Mouse (Mus musculus) spleen, adult 2 months (tissue): ENCODE results near the gene Coro1c. TPM values are rescaled to one million over a fixed set of nuclear protein-coding genes. Genes with fewer than 3 reads are reported as not detected.

Source experiments
- DNase-seq, 2 experiments: peaks; one replicate each; pipeline versions ENCODE4 v3.0.0 to v3.0.0-alpha.2; 2012 to 2021; ENCODE audit warnings: low spot score in 2 of 2, low read depth in 1 of 2
- H3K27ac ChIP-seq: fragments of 200-500 bp; 2 replicates; pipeline ENCODE4 v1.5.1; 2012; ENCODE audit warnings: low read length, inconsistent platforms; ENCODE audit not compliant: insufficient read depth
- H3K27me3 ChIP-seq: fragments of 200-500 bp; 2 replicates; pipeline ENCODE4 v1.6.1; 2012; ENCODE audit warnings: mild to moderate bottlenecking, moderate library complexity, low read length, inconsistent platforms; ENCODE audit not compliant: control insufficient read depth, insufficient read depth
- H3K36me3 ChIP-seq: fragments of 200-500 bp; 2 replicates; pipeline ENCODE4 v1.6.1; 2012; ENCODE audit warnings: mild to moderate bottlenecking, low read length, inconsistent platforms; ENCODE audit not compliant: control insufficient read depth, insufficient read depth
- H3K4me1 ChIP-seq: fragments of 200-500 bp; 2 replicates; pipeline ENCODE4 v1.6.1; 2011; ENCODE audit warnings: inconsistent platforms; ENCODE audit not compliant: control insufficient read depth, insufficient read depth, insufficient read length
- H3K4me3 ChIP-seq: fragments of 200-500 bp; 2 replicates; pipeline ENCODE4 v1.5.1; 2011; ENCODE audit warnings: mild to moderate bottlenecking, inconsistent platforms; ENCODE audit not compliant: insufficient read depth, insufficient read length; ENCODE audit errors: extremely low read depth
- CTCF ChIP-seq: fragments of 200-500 bp; IDR thresholded peaks from 2 replicates; pipeline ENCODE4 v1.5.1; 2011; ENCODE audit warnings: mild to moderate bottlenecking, inconsistent platforms; ENCODE audit not compliant: insufficient read depth, insufficient read length, insufficient replicate concordance; ENCODE audit errors: extremely low read depth
- POLR2A ChIP-seq: fragments of 200-500 bp; IDR thresholded peaks from 2 replicates; pipeline ENCODE4 v1.6.1; 2011; ENCODE audit warnings: low read depth, low read length, inconsistent platforms
- WGBS: fragments of 180-500 bp; shearing (Covaris S2); methylation state at CpG from one replicate; pipeline ENCODE4 v1.1.7; 2018; 5-methylcytosine and 5-hydroxymethylcytosine counted together
- polyA plus RNA-seq: library from polyadenylated mRNA; depleted of rRNA; stranded (reverse); fragments of >200 nt; gene quantifications from 2 replicates; pipeline ENCODE4 v1.2.3, GENCODE M21; 2012

Coro1c gene
- polyA plus RNA-seq, 1 experiment = 38.3 TPM

DNA sequence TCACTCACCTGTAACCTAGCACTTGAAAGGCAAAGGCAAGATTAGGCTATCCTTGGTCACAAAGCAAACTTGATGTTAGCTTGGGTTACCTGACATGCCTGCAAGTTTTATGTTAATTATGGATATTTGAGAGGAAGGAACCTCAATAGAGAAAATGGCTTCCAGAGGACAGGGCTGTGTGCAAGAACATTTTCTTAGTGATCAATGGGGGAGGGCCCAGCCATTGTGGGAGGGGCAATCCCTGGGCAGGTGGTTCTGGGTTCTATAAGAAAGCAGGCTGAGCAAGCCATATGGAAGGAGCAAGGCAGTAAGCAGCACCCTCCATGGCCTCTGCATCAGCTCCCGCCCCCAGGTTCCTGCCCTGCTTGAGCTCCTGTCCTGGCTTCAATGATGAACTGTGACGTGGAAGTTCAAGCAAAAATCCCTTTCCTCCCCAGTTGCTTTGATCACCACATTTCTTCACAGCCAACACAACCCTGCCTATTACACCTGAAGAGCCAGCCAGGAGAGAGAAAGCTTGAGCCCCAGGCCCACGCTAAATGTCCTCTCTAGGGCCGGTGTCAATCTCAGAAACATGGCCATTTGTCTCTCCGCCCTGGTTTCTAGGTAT is 20.3 kb downstream of the Coro1c start:
- no peaks in the 10 kb centered on the region for H3K4me1 ChIP-seq
- H3K27me3 ChIP-seq = no peaks in the 10 kb centered on the region
- no peaks in the 10 kb centered on the region for H3K36me3 ChIP-seq
- TF ChIP-seq CTCF = no peak
- no peak for TF ChIP-seq POLR2A
- 88% methylated on average over 5 of the region's 5 CpGs for WGBS
- H3K27ac ChIP-seq = no peak overlapping the region
- no peak for DNase-seq
- no peak overlapping the region for H3K4me3 ChIP-seq

GRCm38 (mm10) chr5:113887132-113887531 is 21.4 kb downstream of the Coro1c start:
- 90% methylated on average over 11 of the region's 11 CpGs for WGBS
- Histone ChIP-seq H3K4me3 (no peak overlapping the region), H3K4me1 (no peaks in the 10 kb centered on the region), H3K27ac (no peak overlapping the region), H3K27me3 (no peaks in the 10 kb centered on the region), H3K36me3 (0 out of 2 replicates have a peak, but pooled peaks cover 1% of the 10 kb centered on the region)
- no peak for TF ChIP-seq CTCF
- no peak for TF ChIP-seq POLR2A
- DNase-seq = no peak

DNA sequence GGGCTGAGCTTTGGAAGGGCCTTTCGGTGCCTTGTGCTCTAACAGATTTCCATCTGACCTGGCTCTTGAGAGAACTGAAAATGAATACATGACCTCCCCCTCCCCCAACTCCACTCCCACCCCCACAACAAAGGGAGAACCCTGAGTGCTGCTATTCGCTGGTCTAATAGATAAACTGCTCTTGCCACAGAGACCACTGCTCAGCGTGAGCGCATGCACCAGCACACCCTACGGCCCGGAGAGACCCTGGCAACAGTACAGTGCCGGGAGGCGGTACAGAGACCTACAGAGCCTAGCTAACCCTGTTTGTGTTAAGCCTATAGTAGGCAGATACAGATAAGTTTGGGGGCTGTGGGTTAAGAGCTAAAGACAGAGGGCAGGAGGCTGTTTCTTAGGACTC is 22.9 kb downstream of the Coro1c start:
- 84% methylated on average over 8 of the region's 8 CpGs for WGBS
- no peak overlapping the region for H3K27ac ChIP-seq
- H3K4me1 ChIP-seq = no peaks in the 10 kb centered on the region
- TF ChIP-seq POLR2A (no peak), CTCF (no peak)
- no peak for DNase-seq
- no peaks in the 10 kb centered on the region for H3K27me3 ChIP-seq
- H3K36me3 ChIP-seq = peaks cover 9% of the 10 kb centered on the region
- H3K4me3 ChIP-seq = no peak overlapping the region

DNA sequence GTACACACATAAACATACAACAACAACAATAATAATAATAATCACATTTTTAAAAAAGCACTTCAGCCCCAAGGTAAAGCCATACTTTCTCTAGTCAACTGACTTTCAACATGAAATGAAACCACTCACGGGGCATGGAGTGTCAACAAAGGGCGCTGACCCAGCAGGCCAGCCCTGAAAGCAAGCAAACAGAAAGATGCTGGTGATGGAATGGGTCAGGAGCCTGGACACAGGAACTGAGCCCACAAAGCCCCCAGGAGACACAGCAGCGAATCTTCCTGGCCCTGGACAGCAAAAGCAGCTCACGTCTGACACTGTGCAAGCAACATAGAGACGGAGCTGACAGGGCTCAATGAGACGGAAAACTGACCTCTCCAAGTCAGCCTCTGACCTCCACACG is 23.8 kb downstream of the Coro1c start:
- H3K36me3 ChIP-seq = peaks cover 10% of the 10 kb centered on the region
- 93% methylated on average over 7 of the region's 7 CpGs for WGBS
- H3K4me1 ChIP-seq = no peaks in the 10 kb centered on the region

GRCm38 (mm10) chr5:113883384-113883771 is 25.2 kb downstream of the Coro1c start:
- Histone ChIP-seq H3K4me1 (no peaks in the 10 kb centered on the region), H3K4me3 (no peak overlapping the region), H3K27ac (no peak overlapping the region), H3K36me3 (peaks cover 11% of the 10 kb centered on the region), H3K27me3 (no peaks in the 10 kb centered on the region)
- no peak for TF ChIP-seq POLR2A
- no peak for TF ChIP-seq CTCF
- no peak for DNase-seq
- 57% methylated on average over 3 of the region's 3 CpGs for WGBS

More for the DNA sequence above, 23.8 kb downstream of the Coro1c start:
- H3K27me3 ChIP-seq = no peaks in the 10 kb centered on the region
- no peak overlapping the region for H3K4me3 ChIP-seq
- H3K27ac ChIP-seq = no peak overlapping the region
- no peak for TF ChIP-seq CTCF
- no peak for TF ChIP-seq POLR2A
- no peak for DNase-seq

GRCm38 (mm10) chr5:113882566-113883383 is 25.8 kb downstream of the Coro1c start:
- Histone ChIP-seq H3K4me1 (no peaks in the 10 kb centered on the region), H3K36me3 (peaks cover 11% of the 10 kb centered on the region), H3K27me3 (no peaks in the 10 kb centered on the region), H3K27ac (no peak overlapping the region), H3K4me3 (no peak overlapping the region)
- no peak for TF ChIP-seq POLR2A
- TF ChIP-seq CTCF = no peak
- DNase-seq = no peak
- 65% methylated on average over 15 of the region's 15 CpGs for WGBS

GRCm38 (mm10) chr5:113881136-113881535 is 27.4 kb downstream of the Coro1c start:
- Histone ChIP-seq H3K36me3 (peaks cover 14% of the 10 kb centered on the region), H3K27me3 (no peaks in the 10 kb centered on the region), H3K27ac (no peak overlapping the region), H3K4me3 (no peak overlapping the region), H3K4me1 (no peaks in the 10 kb centered on the region)
- TF ChIP-seq CTCF (no peak), POLR2A (no peak)
- WGBS = 94% methylated on average over 14 of the region's 14 CpGs
- DNase-seq = no peak
